Mouse (Mus musculus) heart, postnatal 0 days (tissue): ENCODE data around the gene Slc5a1.

Experiments used
- CTCF ChIP-seq: IDR thresholded peaks from 2 replicates; pipeline ENCODE4 v1.5.1; 2016; ENCODE audit warnings: antibody characterized with exemption, control low read depth, low read depth
- EP300 ChIP-seq: IDR thresholded peaks from 2 replicates; pipeline ENCODE4 v1.6.1; 2016; ENCODE audit warnings: antibody characterized with exemption, low read depth

GRCm38 (mm10) chr5:33082896-33083295 is 21.1 kb upstream of the Slc5a1 start:
- TF ChIP-seq CTCF, result no peak
- TF ChIP-seq EP300, result no peak
